Mouse (Mus musculus): Measurements from ENCODE around the gene Gm7138.

Gm7138 gene

GRCm38 (mm10) chr10:77751254-77751653, 25.5 kb downstream of the Gm7138 start, which contains the start of gene Gm9736:
TSS of gene Gm9736 (minus strand) at chr10:77751354.
- in situ Hi-C loops (cut with MboI; ENCODE audit: unreplicated experiment in 2 of 2), result loop anchor here in 1 of 2 experiments (10.0 kb wide), 1 partner anchor 236 kb away; the partner anchor contains the start of gene Fam207a

- in situ Hi-C loops (cut with MboI; ENCODE audit: unreplicated experiment in 2 of 2), result loop anchor here in 1 of 2 experiments (10.0 kb wide), 1 partner anchor 236 kb away; the partner anchor contains the start of gene Fam207a
Observed at GRCm38 (mm10) chr10:77750686-77751085, 26.1 kb downstream of the Gm7138 start.

GRCm38 (mm10) chr10:77741924-77742688, 34.6 kb downstream of the Gm7138 start, which contains the start of gene Gm18596:
TSS of gene Gm18596 (minus strand) at chr10:77742638.
- in situ Hi-C loops (cut with MboI; ENCODE audit: unreplicated experiment in 2 of 2), result loop anchor here (10.0 kb wide), 1 partner anchor 107 kb away; no protein-coding TSS in a partner anchor

- in situ Hi-C loops (cut with MboI; ENCODE audit: unreplicated experiment in 2 of 2), result no loop called here
Observed at GRCm38 (mm10) chr10:77738929-77739328, 37.8 kb downstream of the Gm7138 start.

GRCm38 (mm10) chr10:77735928-77736327, 40.8 kb downstream of the Gm7138 start:
- in situ Hi-C loops (cut with MboI; ENCODE audit: unreplicated experiment in 2 of 2), result no loop called here

- in situ Hi-C loops (cut with MboI; ENCODE audit: unreplicated experiment in 2 of 2), result no loop called here
Observed at GRCm38 (mm10) chr10:77729241-77729640, 47.5 kb downstream of the Gm7138 start.

- in situ Hi-C loops (cut with MboI; ENCODE audit: unreplicated experiment in 2 of 2), result no loop called here
Observed at GRCm38 (mm10) chr10:77728280-77728679, 48.5 kb downstream of the Gm7138 start.
